Comparison of ENCODE assay signal across 20 mouse cellular contexts in genomic region chr19:21340563-21340962, GRCm38 (mm10).
A peak's percentile ranks its signal among the peaks of the same experiment; 100 is the strongest.
DNase-seq lines count a peak whose midpoint lies in the region; ATAC-seq and TF ChIP-seq lines count a peak whose summit lies in the region.
"Had no signal": no experiment of that assay in that cellular context is flagged by ENCODE, and none has a peak within 500 bp of the region (broad histone marks: within the 10 kb centered on the region; RNA-seq: fewer than 3 reads in every experiment).

No protein-coding gene starts in this region.

- H3K27ac ChIP-seq in embryonic facial prominence, embryonic 14.5 days (replicated peaks; ENCODE audit: low read depth, low read length): no peak overlapping the region
- no peak overlapping the region for H3K27ac ChIP-seq in embryonic facial prominence, embryonic 10.5 days (replicated peaks)
- H3K27ac ChIP-seq in left cerebral cortex, adult 2 months: no peak overlapping the region
- H3K27ac ChIP-seq: embryonic facial prominence, embryonic 12.5 days; forebrain, embryonic 10.5 days; heart, embryonic 10.5 days; hindbrain, embryonic 14.5 days; liver, embryonic 13.5 days; midbrain, embryonic 10.5 days had no signal

- peak; percentile 40 for DNase-seq in embryonic facial prominence, embryonic 14.5 days (ENCODE audit: low spot score)
- DNase-seq in embryonic facial prominence, embryonic 10.5 days (ENCODE audit: low spot score): no peak
- peak; percentile 11 to 14 for DNase-seq in left cerebral cortex, adult 2 months (ENCODE audit: extremely low spot score in 1 of 2, low spot score in 2 of 2)
- no peak for DNase-seq in left cerebral cortex, adult 11 months (ENCODE audit: low spot score)
- no peak for DNase-seq in Patski (ENCODE audit: low read depth, low spot score)
- peak; percentile 23 to 33 for DNase-seq in gastrocnemius, postnatal 36 days
- no peak for DNase-seq in embryo, embryonic 10.5 days (ENCODE audit: low spot score)
- DNase-seq: cerebellum, adult 11 months; cerebellum, postnatal 36 days; heart, postnatal 14 days; liver, embryonic 13.5 days; lung, postnatal 10 days; thymus, postnatal 25 days had no signal

- H3K9ac ChIP-seq in embryonic facial prominence, embryonic 14.5 days (ENCODE audit: low read depth, low read length): no peak overlapping the region
- H3K9ac ChIP-seq: embryonic facial prominence, embryonic 12.5 days; hindbrain, embryonic 14.5 days; liver, embryonic 13.5 days had no signal

- H3K4me1 ChIP-seq in embryonic facial prominence, embryonic 14.5 days (ENCODE audit: control insufficient read depth, insufficient read depth, low read length): no peaks in the 10 kb centered on the region
- H3K4me1 ChIP-seq in embryonic facial prominence, embryonic 10.5 days: no peaks in the 10 kb centered on the region
- H3K4me1 ChIP-seq: embryonic facial prominence, embryonic 12.5 days; forebrain, embryonic 10.5 days; heart, embryonic 10.5 days; liver, embryonic 13.5 days; midbrain, embryonic 10.5 days had no signal

- no peaks in the 10 kb centered on the region for H3K36me3 ChIP-seq in embryonic facial prominence, embryonic 14.5 days (ENCODE audit: control insufficient read depth, insufficient read depth, low read length)
- no peaks in the 10 kb centered on the region for H3K36me3 ChIP-seq in embryonic facial prominence, embryonic 10.5 days (replicated peaks)
- H3K36me3 ChIP-seq: embryonic facial prominence, embryonic 12.5 days; forebrain, embryonic 10.5 days; heart, embryonic 10.5 days; liver, embryonic 13.5 days; midbrain, embryonic 10.5 days had no signal

- CTCF ChIA-PET in Patski (lab: Charles Lee): no interaction called here

- no peaks in the 10 kb centered on the region for H3K9me3 ChIP-seq in embryonic facial prominence, embryonic 14.5 days (ENCODE audit: control insufficient read depth, low read length)
- no peaks in the 10 kb centered on the region for H3K9me3 ChIP-seq in embryonic facial prominence, embryonic 10.5 days
- H3K9me3 ChIP-seq: embryonic facial prominence, embryonic 12.5 days; forebrain, embryonic 10.5 days; heart, embryonic 10.5 days; liver, embryonic 13.5 days; midbrain, embryonic 10.5 days had no signal

- no peaks in the 10 kb centered on the region for H3K27me3 ChIP-seq in embryonic facial prominence, embryonic 14.5 days (replicated peaks; ENCODE audit: control insufficient read depth, insufficient read depth, low read length)
- H3K27me3 ChIP-seq in embryonic facial prominence, embryonic 10.5 days (replicated peaks; ENCODE audit: low read depth, poor library complexity, severe bottlenecking): no peaks in the 10 kb centered on the region
- H3K27me3 ChIP-seq in Patski: peaks cover 22% of the 10 kb centered on the region
- H3K27me3 ChIP-seq: embryonic facial prominence, embryonic 12.5 days; liver, embryonic 13.5 days had no signal

- H3K4me2 ChIP-seq in embryonic facial prominence, embryonic 14.5 days (ENCODE audit: low read depth, low read length): no peak overlapping the region
- H3K4me2 ChIP-seq: embryonic facial prominence, embryonic 12.5 days; hindbrain, embryonic 14.5 days; liver, embryonic 13.5 days had no signal

- no peak for ATAC-seq in embryonic facial prominence, embryonic 14.5 days (ENCODE audit: low read depth)
- peak; percentile 90 for ATAC-seq in Patski
- ATAC-seq in megakaryocyte-erythroid progenitor cell, adult 5-6 weeks (replicated peaks; ENCODE audit: low FRiP score, low TSS enrichment, poor library complexity, severe bottlenecking): no peak
- ATAC-seq: intestine, postnatal 0 days had no signal

- POLR2A ChIA-PET in Patski (lab: Charles Lee): interaction anchor here (0.6 kb wide), 1 partner anchor 411 kb away, joined by 3 read pairs; no protein-coding TSS in a partner anchor

- intact Hi-C loops in left cerebral cortex, adult 2 months (cut with DNase I): no loop called here
- intact Hi-C loops in gastrocnemius, postnatal 36 days (cut with DNase I): loop anchor here (5.0 kb wide), 1 partner anchor 68 kb away; the partner anchor contains the start of gene Zfand5

- TF ChIP-seq CTCF in left cerebral cortex, adult 2 months (IDR thresholded peaks at IDR 0.05): no peak
- TF ChIP-seq CTCF in Patski (IDR thresholded peaks at IDR 0.05): no peak

- no peak overlapping the region for H3K4me3 ChIP-seq in embryonic facial prominence, embryonic 14.5 days (ENCODE audit: low read depth, low read length)
- no peak overlapping the region for H3K4me3 ChIP-seq in embryonic facial prominence, embryonic 10.5 days
- no peak overlapping the region for H3K4me3 ChIP-seq in left cerebral cortex, adult 2 months
- H3K4me3 ChIP-seq: embryonic facial prominence, embryonic 12.5 days; forebrain, embryonic 10.5 days; heart, embryonic 10.5 days; liver, embryonic 13.5 days; midbrain, embryonic 10.5 days had no signal

- in situ Hi-C loops in Patski (cut with MboI; ENCODE audit: low pct_unique_long_range_greater_than_20kb): no loop called here

- 59% methylated on average over 8 of the region's 8 CpGs for WGBS in embryonic facial prominence, embryonic 14.5 days
- 67% methylated on average over 8 of the region's 8 CpGs for WGBS in embryonic facial prominence, embryonic 10.5 days

Comparison
In these comparisons a context has a peak if more than half of its experiments do, and no peak if none do; other contexts are left out.
1. DNase-seq: peak in embryonic facial prominence, embryonic 14.5 days (single experiment), left cerebral cortex, adult 2 months (2 of 2) and gastrocnemius, postnatal 36 days (2 of 2); none in embryonic facial prominence, embryonic 10.5 days (single experiment), left cerebral cortex, adult 11 months (single experiment), Patski (single experiment) and embryo, embryonic 10.5 days (single experiment).